Mouse (Mus musculus) thymus, adult 18-20 months (tissue): ENCODE data around the gene Vmn2r96.
A peak's percentile ranks its signal among the peaks of the same experiment; 100 is the strongest.
"Not testable (repeated sequence)": the region's sequence is repeated elsewhere in the genome, so short reads cannot be mapped to it uniquely, and the experiment has no call there.

Source experiments
- DNase-seq, 2 experiments: peaks; one replicate each; pipeline ENCODE4 v3.0.0; 2022; ENCODE audit warnings: mixed read lengths in 2 of 2

Vmn2r96 gene

DNA sequence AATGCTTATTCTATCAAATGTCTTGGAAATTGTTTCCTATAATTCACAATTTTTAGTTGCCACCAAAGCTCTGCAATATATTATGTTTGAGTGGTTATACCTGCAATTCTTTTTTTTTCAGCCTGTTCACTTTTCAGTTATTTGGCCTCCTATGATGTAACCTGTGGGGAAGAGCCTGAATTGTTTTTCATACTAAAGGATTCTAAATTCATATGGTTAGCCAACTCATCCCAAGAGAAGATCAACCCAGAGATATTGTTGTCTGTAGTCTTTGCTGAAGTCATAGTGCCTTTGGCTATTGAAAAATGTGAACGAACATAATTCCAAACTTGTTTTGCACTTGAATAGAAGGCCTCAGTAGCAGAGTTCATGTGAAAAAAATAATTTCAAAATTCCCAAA, at the start of gene Vmn2r96:
Gene Vmn2r96, plus strand, starts transcription at position 301 of the 400 bp plus-strand sequence.
- DNase-seq, result not testable (repeated sequence)

DNA sequence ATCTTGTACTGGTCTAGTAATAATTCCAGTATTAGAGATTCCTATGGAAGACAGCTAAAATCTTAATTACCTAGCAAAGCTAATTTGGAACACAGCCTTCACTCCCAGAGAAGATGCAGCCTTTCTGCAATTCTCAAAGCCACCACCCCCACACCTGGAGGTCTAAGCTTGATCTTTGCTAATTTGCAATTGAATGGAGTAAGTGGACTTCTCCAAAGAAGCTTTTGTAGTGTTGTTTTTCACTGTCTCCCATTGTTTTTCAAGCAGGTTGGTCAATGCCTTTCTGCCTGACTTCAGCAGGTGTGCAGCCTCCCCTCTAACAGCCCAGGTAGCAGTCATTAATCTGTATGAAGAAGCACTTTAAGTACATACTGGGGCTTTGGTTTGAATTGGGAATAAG, 49.6 kb upstream of the Vmn2r96 start:
- no peak for DNase-seq

DNA sequence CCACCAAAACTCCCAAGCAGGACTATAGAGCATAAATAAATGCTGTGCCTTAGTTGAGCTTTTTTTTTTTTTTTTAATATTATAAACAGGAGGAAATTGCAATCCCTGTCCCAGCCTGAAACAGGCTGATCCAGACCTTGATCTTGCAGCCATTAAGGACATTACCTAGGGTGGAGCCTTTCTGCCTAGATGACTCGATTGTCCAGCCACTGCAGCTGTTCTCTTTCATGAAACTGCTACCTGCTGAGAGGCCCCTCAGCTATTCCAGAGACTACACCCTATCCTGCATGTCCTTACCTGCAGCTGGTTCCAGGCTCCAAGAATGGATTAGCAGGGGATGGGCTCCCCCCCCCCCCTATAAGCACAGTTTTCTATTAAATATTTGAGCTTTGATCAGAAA, 49.0 kb upstream of the Vmn2r96 start:
- no peak for DNase-seq

GRCm38 (mm10) chr17:18558212-18559158, 14.5 kb upstream of the Vmn2r96 start:
- DNase-seq, result peak in 1 of 2 experiments; percentile 30

GRCm38 (mm10) chr17:18566186-18566585, 6.8 kb upstream of the Vmn2r96 start:
- not testable (repeated sequence) for DNase-seq

DNA sequence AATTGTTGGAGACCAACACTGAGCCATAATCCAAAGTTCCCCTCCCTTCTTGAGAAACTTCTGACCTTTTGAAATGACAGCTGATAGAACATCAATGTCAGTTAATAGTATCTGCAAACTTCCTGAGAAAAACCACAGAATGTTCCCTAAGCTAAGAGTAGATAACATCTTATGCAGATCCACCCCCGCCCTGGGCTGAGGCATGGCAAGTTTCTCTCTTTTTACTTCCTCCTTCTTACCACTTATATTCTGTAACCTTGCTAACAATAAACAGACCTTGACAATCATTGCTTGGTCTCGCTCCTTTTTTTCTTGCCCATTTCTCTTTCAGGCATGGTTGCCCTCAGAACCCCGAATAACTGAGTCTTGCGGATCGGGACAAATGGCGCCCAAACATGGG, 42.2 kb downstream of the Vmn2r96 start:
- peak in 1 of 2 experiments; percentile 14 for DNase-seq

DNA sequence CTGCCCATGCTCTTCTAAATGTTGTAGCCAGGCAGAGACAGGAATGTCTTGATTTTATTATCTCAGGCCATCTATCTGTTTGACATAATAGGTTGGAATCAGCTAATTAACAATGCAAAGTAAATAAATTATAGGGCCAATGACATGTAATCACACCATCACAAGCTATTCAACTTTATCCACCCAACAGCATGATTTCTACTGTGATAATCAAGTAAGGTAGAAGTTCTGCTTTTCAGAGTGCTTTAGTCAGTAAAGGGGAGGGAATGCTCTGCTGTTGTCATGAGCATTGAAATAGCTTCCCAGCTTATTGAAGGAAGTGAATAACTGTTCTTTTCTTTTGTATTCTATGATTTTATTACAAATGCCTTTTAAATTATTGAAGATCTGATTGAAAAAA, 53.6 kb downstream of the Vmn2r96 start:
- DNase-seq, result no peak
